Mouse (Mus musculus) brown adipose tissue, adult 24 weeks (tissue): ENCODE measurements at regions not wholly inside any gene's neighbourhood (a gene's known extent, or its start where the extent isn't known, plus 50 kb on each side); places are given as distances from the start of the nearest gene placed in this dataset.

Experiments
- H3K27ac ChIP-seq: fragments of 200-500 bp; replicated peaks from 2 replicates; pipeline ENCODE4 v1.5.1; 2012; ENCODE audit warnings: low read depth, mild to moderate bottlenecking, low read length
- H3K4me1 ChIP-seq: fragments of 200-500 bp; 2 replicates; pipeline ENCODE4 v1.6.1; 2012; ENCODE audit warnings: low read length, mixed read lengths; ENCODE audit not compliant: control insufficient read depth, insufficient read depth, insufficient read length
- H3K4me3 ChIP-seq: fragments of 200-500 bp; 2 replicates; pipeline ENCODE4 v1.5.1; 2012; ENCODE audit warnings: low read depth, mild to moderate bottlenecking, low read length, moderate library complexity; ENCODE audit not compliant: insufficient read depth

GRCm38 (mm10) chr7:73647140-73647539, 93.0 kb upstream of the Fam174b start:
- no peak overlapping the region for H3K4me3 ChIP-seq
- no peak overlapping the region for H3K27ac ChIP-seq
- no peaks in the 10 kb centered on the region for H3K4me1 ChIP-seq

GRCm38 (mm10) chr7:73646711-73647110, 93.4 kb upstream of the Fam174b start:
- Histone ChIP-seq H3K4me3 (no peak overlapping the region), H3K27ac (no peak overlapping the region), H3K4me1 (no peaks in the 10 kb centered on the region)

DNA sequence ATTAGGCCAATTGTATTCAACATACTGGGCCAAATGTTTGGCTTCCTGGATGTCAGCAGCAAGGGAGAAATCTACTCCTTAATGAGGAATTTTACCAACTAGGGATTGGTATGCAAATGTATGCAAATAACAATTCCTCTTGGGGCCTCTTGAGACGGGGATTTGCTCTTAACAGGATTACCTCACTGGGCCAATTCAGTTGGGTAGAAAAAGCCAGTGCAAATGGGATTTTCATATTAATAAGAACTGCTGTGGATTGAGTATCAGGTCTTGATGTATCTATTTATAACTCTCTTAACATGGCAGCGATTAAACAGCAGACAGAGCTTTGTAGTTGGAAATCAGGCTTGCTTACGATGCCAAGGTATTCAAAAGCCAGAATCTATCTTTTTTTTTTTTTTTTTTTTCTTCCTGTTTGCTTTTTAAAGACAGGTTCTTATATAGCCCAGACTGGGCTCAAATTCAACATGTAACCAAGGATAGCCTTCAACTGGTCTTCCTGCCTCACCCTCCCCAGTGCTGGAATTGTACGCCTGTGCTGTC, 95.7 kb upstream of the Fam174b start:
- no peak overlapping the region for H3K4me3 ChIP-seq
- H3K4me1 ChIP-seq = no peaks in the 10 kb centered on the region
- H3K27ac ChIP-seq = no peak overlapping the region

GRCm38 (mm10) chr7:73643993-73644335, 96.1 kb upstream of the Fam174b start:
- Histone ChIP-seq H3K4me1 (no peaks in the 10 kb centered on the region), H3K27ac (no peak overlapping the region), H3K4me3 (no peak overlapping the region)

- Histone ChIP-seq H3K4me3 (no peak overlapping the region), H3K4me1 (no peaks in the 10 kb centered on the region), H3K27ac (no peak overlapping the region)
Measured at GRCm38 (mm10) chr7:73643306-73643992, 96.7 kb upstream of the Fam174b start.

DNA sequence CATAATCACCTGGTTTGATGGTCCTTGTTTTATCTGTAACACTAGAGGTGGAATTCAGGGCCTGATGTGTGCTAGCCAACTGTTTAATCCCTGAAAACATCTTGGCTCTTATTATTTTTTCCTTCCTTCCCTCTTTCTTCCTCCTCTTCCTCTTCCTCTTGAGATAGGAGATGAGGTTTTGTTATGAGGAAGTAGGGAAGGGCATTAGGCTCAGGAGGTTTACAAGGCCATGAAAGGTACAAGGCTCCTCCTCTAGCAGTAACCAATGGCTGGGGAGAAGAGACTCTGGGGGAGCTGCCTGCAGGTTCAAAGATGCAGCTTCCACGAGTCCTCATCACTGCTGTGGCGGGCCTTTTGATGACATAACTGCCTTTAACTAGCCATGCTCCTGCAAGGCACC, 98.6 kb upstream of the Chd2 start:
- H3K4me3 ChIP-seq = no peak overlapping the region
- H3K4me1 ChIP-seq = no peaks in the 10 kb centered on the region
- H3K27ac ChIP-seq = no peak overlapping the region

DNA sequence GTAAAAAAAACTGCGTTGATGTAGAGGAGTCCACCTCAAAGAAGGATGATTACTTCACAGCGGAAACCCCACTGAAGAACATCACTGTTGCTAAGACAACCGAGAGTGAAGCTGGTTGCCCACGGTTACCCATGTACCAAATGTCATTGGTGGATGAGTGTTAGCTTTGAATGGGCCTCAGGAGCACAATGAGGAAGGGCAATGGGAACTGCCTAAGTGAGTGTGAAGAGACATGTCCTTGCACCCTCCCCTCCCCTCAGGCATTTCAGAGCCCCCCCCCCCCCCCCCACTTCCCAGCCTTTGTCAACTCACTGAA, 96.1 kb upstream of the Chd2 start:
- Histone ChIP-seq H3K27ac (no peak overlapping the region), H3K4me3 (no peak overlapping the region), H3K4me1 (no peaks in the 10 kb centered on the region)

- Histone ChIP-seq H3K4me3 (no peak overlapping the region), H3K27ac (no peak overlapping the region), H3K4me1 (no peaks in the 10 kb centered on the region)
Measured at GRCm38 (mm10) chr7:73637101-73637809, 95.6 kb upstream of the Chd2 start.

GRCm38 (mm10) chr7:73635422-73635821, 93.8 kb upstream of the Chd2 start:
- no peaks in the 10 kb centered on the region for H3K4me1 ChIP-seq
- no peak overlapping the region for H3K4me3 ChIP-seq
- no peak overlapping the region for H3K27ac ChIP-seq

GRCm38 (mm10) chr7:73630790-73631189, 89.2 kb upstream of the Chd2 start:
- no peaks in the 10 kb centered on the region for H3K4me1 ChIP-seq
- H3K4me3 ChIP-seq = no peak overlapping the region
- no peak overlapping the region for H3K27ac ChIP-seq

DNA sequence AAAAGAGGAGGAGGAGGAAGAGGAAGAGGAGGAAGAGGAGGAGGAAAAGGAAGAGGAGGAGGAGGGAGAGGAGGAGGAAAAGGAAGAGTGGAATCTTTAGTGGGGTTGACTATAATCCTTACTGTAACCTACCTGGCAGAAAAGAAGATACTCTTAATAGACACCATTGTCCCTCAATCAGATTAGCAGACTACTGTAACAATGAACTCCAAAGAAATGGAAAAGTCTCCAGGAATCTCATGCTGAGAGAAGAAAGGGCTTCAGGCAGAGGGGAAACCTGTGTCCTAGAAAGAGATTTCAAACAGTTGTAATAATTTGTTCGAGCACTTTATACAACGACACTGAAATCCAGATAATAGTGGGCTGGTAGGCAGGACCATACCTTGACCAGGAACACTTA, 87.6 kb upstream of the Chd2 start:
- no peaks in the 10 kb centered on the region for H3K4me1 ChIP-seq
- no peak overlapping the region for H3K27ac ChIP-seq
- no peak overlapping the region for H3K4me3 ChIP-seq

DNA sequence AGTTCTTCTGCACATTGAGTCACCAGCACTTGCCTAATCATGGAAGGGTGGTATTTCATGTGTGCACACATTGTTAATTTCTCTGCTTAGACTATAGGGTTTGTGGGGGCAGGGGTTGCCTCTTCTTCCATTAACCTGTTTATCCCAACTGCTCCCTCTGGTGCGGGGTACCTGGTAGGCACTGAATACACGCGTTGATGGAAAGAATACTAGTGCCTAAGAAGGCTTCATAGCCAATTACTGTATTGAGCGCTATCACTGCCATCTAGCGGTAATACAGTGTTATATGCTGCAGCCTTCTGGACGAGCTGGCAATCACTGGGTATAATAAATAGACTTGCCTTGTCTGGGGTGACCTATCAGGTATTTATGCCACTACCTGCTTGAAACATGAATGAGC, 86.4 kb upstream of the Chd2 start:
- H3K4me1 ChIP-seq = no peaks in the 10 kb centered on the region
- no peak overlapping the region for H3K27ac ChIP-seq
- no peak overlapping the region for H3K4me3 ChIP-seq

DNA sequence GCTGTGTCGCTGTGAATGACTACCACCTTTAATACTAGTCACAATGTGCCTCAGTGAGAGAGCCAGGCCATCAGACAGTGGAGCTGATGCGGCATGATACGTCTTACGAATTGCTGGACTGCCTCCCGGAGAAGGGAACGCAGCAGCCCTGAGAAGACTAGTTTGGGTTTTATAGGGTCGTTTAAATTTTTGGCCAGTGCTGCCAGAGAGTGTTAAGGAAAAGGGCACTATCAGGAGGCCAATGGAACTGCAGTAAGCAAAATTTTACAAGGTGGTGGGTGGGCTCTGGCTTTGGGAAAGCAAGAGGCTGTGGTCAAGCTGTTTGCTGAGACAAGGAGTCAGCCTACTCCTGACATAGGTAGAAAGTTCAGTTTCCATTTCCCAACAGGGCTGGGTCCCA, 84.7 kb upstream of the Chd2 start:
- Histone ChIP-seq H3K4me1 (no peaks in the 10 kb centered on the region), H3K27ac (no peak overlapping the region), H3K4me3 (no peak overlapping the region)

DNA sequence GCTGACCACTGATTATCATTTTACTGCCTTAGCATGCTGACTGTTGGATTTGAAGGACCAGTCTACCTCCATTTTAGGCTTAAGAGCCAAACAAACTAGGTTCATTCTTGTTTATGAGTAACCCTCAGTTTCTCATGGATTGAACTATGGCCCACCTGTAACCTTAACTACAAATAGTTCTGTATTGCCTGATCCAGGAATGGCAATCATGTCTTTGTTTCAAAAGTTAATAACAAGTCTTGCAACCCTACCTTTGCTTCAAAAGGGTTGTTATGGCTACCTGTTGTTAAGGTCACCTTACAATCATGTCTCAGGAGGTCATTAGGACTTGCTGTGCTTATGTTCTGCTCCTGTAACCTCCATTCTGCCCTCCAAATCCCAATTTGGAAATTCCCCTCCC, 84.0 kb upstream of the Chd2 start:
- no peak overlapping the region for H3K27ac ChIP-seq

GRCm38 (mm10) chr7:73624992-73625391, 83.4 kb upstream of the Chd2 start:
- no peaks in the 10 kb centered on the region; the same call in 1 of the 2 replicates for H3K4me1 ChIP-seq
- no peak overlapping the region for H3K4me3 ChIP-seq
- H3K27ac ChIP-seq = no peak overlapping the region

More for the DNA sequence above, 84.0 kb upstream of the Chd2 start:
- Histone ChIP-seq H3K4me1 (no peaks in the 10 kb centered on the region), H3K4me3 (no peak overlapping the region)

DNA sequence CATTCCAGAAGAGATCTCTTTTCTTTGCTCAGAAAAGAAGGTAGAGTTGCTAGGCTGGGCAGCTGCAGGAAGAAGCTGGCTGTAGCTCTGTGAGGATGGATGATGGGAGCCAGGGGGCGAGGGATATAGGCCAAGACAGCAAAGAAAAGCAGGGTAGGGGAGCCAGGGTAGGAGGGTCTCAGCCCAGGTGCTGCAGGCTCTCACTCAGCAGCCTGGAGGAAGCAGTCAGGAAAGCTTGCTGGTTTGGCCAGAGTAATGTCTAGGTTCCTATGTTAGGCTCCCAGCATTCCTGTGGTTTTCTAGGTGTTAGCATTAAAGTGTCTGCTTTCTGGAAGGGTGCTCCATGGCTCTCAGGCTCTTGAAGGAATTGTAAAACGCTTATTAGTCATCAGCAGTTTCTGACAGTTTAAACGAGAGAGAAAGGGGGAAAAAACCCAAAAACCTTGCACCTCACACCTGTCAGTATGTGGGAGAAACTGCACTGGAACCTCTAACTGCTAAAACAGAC, 82.5 kb upstream of the Chd2 start:
- no peaks in the 10 kb centered on the region; the same call in 1 of the 2 replicates for H3K4me1 ChIP-seq
- H3K27ac ChIP-seq = no peak overlapping the region
- H3K4me3 ChIP-seq = no peak overlapping the region
